10 mouse cellular contexts compared by ENCODE assay signal in the genomic region with DNA sequence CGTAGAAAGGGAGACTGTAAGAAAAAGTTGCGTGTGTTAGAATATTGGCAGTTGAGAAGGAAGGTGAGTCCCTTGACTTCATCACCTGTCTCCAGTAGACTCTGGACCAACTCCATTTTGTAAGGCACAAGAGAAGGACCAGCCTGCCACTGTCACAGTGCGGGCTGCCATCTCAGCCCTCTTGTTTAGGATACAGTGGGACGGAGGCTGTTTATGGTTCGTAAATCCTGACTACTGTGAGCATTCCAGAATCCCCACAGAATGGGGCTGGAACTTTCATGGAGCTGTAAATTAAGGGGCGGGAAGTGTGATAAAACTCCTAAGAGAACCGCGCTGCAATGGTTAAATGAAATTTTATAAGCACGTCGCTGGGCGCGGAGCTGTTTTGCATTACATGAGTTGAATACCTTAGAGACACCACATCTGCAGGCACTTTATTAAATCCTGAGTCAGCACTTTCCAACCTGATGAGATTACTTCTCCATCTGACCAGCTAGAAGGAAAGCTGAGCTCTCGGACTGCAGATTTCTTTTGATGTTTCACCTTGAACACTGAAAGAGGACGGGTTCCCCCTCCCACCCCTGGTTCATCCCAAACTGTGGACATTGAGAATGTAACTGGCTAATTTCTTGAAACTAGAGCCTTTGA.
DNase-seq lines count a peak whose midpoint lies in the region; ATAC-seq and TF ChIP-seq lines count a peak whose summit lies in the region.
"Had no signal": no experiment of that assay in that cellular context is flagged by ENCODE, and none has a peak within 500 bp of the region (broad histone marks: within the 10 kb centered on the region; RNA-seq: fewer than 3 reads in every experiment).

No protein-coding gene starts in this region.

- H3K9ac ChIP-seq in forebrain, embryonic 16.5 days (replicated peaks; ENCODE audit: low read depth, low read length) = no peak overlapping the region
- H3K9ac ChIP-seq in limb, embryonic 13.5 days = no peak overlapping the region
- H3K9ac ChIP-seq: liver, embryonic 15.5 days had no signal

- ATAC-seq in forebrain, embryonic 16.5 days = no peak
- peak; percentile 64 for ATAC-seq in limb, embryonic 13.5 days (ENCODE audit: low FRiP score, low read depth)

- peak overlapping the region; percentile 26 for H3K4me3 ChIP-seq in testis, adult 2 months (ENCODE audit: control insufficient read depth, low read depth, low read length)
- no peak overlapping the region for H3K4me3 ChIP-seq in forebrain, embryonic 16.5 days (replicated peaks; ENCODE audit: low read length)
- H3K4me3 ChIP-seq in limb, embryonic 13.5 days = peak overlapping the region; percentile 9; the same call in 1 of the 2 replicates
- H3K4me3 ChIP-seq: erythroblast, embryonic 14.5 days; liver, embryonic 15.5 days had no signal

- WGBS in forebrain, embryonic 16.5 days = 27% methylated on average over 14 of the region's 14 CpGs
- 5% methylated on average over 14 of the region's 14 CpGs for WGBS in limb, embryonic 13.5 days

- no peaks in the 10 kb centered on the region for H3K27me3 ChIP-seq in testis, adult 2 months (ENCODE audit: control insufficient read depth, insufficient read depth, low read length)
- H3K27me3 ChIP-seq in forebrain, embryonic 16.5 days (replicated peaks; ENCODE audit: control insufficient read depth, insufficient read depth, low read length) = no peaks in the 10 kb centered on the region
- no peaks in the 10 kb centered on the region for H3K27me3 ChIP-seq in limb, embryonic 13.5 days

- no peak for DNase-seq in testis, postnatal 10 days (ENCODE audit: low spot score)
- no peak for DNase-seq in right cerebral cortex, adult 2 months (ENCODE audit: low spot score in 2 of 2)
- DNase-seq in adrenal gland, postnatal 10 days = no peak
- no peak for DNase-seq in natural killer cell, adult 2 months (ENCODE audit: low spot score in 2 of 2)
- DNase-seq: right cerebral cortex, postnatal 25 days had no signal

- TF ChIP-seq POLR2A in testis, adult 2 months (IDR thresholded peaks at IDR 0.05; ENCODE audit: control insufficient read depth, low read depth, low read length) = no peak

- H3K36me3 ChIP-seq in testis, adult 2 months (ENCODE audit: control insufficient read depth, insufficient read depth, low read length) = no peaks in the 10 kb centered on the region
- H3K36me3 ChIP-seq in forebrain, embryonic 16.5 days (ENCODE audit: control insufficient read depth, insufficient read depth) = no peaks in the 10 kb centered on the region
- H3K36me3 ChIP-seq in limb, embryonic 13.5 days = peaks cover 8% of the 10 kb centered on the region; the same call in 1 of the 2 replicates
- H3K36me3 ChIP-seq: liver, embryonic 15.5 days had no signal

- H3K27ac ChIP-seq in testis, adult 2 months (ENCODE audit: control insufficient read depth, insufficient read depth, low read depth, low read length) = no peak overlapping the region
- peak overlapping the region; percentile 32; the same call in 1 of the 2 replicates for H3K27ac ChIP-seq in forebrain, embryonic 16.5 days (ENCODE audit: low read length)
- peak overlapping the region; percentile 89 for H3K27ac ChIP-seq in limb, embryonic 13.5 days
- H3K27ac ChIP-seq: liver, embryonic 15.5 days had no signal

- H3K4me2 ChIP-seq in forebrain, embryonic 16.5 days (ENCODE audit: low read length) = peak overlapping the region; percentile 13; the same call in 1 of the 2 replicates
- H3K4me2 ChIP-seq in limb, embryonic 13.5 days (replicated peaks) = peak overlapping the region; percentile 58
- H3K4me2 ChIP-seq: liver, embryonic 15.5 days had no signal

- no peak for TF ChIP-seq CTCF in testis, adult 2 months (IDR thresholded peaks at IDR 0.05; ENCODE audit: control insufficient read depth, insufficient read depth, insufficient replicate concordance, low read depth, low read length)

- H3K9me3 ChIP-seq in forebrain, embryonic 16.5 days (ENCODE audit: control insufficient read depth, low read length) = no peaks in the 10 kb centered on the region
- no peaks in the 10 kb centered on the region for H3K9me3 ChIP-seq in limb, embryonic 13.5 days
- H3K9me3 ChIP-seq: liver, embryonic 15.5 days had no signal

- H3K4me1 ChIP-seq in testis, adult 2 months (ENCODE audit: control insufficient read depth, insufficient read depth, low read length) = peaks cover 5% of the 10 kb centered on the region
- H3K4me1 ChIP-seq in forebrain, embryonic 16.5 days (replicated peaks; ENCODE audit: control insufficient read depth, insufficient read depth, low read length) = peaks cover 50% of the 10 kb centered on the region
- H3K4me1 ChIP-seq in limb, embryonic 13.5 days = peaks cover 77% of the 10 kb centered on the region
